Mouse (Mus musculus) stomach, postnatal 0 days (tissue): ENCODE measurements around the gene Havcr1.

Source experiments
- CTCF ChIP-seq: IDR thresholded peaks from 2 replicates; pipeline ENCODE4 v1.5.1; 2016; ENCODE audit warnings: antibody characterized with exemption, low read depth, mild to moderate bottlenecking, moderate library complexity
- EP300 ChIP-seq: optimal IDR thresholded peaks from 2 replicates; pipeline ENCODE3; 2016; ENCODE audit warnings: antibody characterized with exemption

DNA sequence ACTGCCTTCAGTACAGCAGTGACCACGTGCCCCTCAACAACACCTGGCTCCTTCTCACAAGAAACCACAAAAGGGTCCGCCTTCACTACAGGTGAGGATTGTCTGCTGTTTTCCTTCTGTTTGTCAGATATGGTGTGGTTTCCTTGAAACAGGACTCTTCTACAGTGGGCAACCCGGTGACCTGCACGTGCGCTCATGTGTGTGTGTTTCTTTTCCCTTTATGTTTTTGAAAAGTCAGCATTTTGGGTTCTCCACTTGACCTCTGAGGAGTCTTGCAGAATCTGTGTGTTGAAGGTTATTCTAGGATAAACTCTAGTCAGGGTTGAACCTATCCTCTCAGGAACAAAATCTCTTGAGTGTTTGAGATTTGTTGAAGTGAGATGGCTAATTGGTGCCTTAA lies 82.8 kb downstream of the Havcr1 start:
- TF ChIP-seq EP300 (no peak), CTCF (no peak)
